Mouse (Mus musculus) stomach, postnatal 0 days (tissue): Measurements from ENCODE around the gene Krtap4-7.

ENCODE experiments used
- CTCF ChIP-seq: IDR thresholded peaks from 2 replicates; pipeline ENCODE4 v1.5.1; 2016; ENCODE audit warnings: antibody characterized with exemption, low read depth, mild to moderate bottlenecking, moderate library complexity
- EP300 ChIP-seq: optimal IDR thresholded peaks from 2 replicates; pipeline ENCODE3; 2016; ENCODE audit warnings: antibody characterized with exemption

- TF ChIP-seq CTCF (no peak), EP300 (no peak)
These were observed 15.8 kb downstream of the Krtap4-7 start, which contains the start of gene Krtap4-1 for GRCm38 (mm10) chr11:99628138-99628537.
